Mouse (Mus musculus) megakaryocyte, embryonic 14.5 days (primary cell): ENCODE data around the gene Zswim4.

Source experiments
- FLI1 ChIP-seq: IDR thresholded peaks from 2 replicates; pipeline ENCODE4 v1.6.1; 2012; ENCODE audit warnings: low read length, inconsistent platforms, mixed read lengths
- GATA1 ChIP-seq: IDR thresholded peaks from 3 replicates; pipeline ENCODE4 v1.6.1; 2012; ENCODE audit warnings: mixed read lengths, low read length, inconsistent platforms, borderline replicate concordance

DNA sequence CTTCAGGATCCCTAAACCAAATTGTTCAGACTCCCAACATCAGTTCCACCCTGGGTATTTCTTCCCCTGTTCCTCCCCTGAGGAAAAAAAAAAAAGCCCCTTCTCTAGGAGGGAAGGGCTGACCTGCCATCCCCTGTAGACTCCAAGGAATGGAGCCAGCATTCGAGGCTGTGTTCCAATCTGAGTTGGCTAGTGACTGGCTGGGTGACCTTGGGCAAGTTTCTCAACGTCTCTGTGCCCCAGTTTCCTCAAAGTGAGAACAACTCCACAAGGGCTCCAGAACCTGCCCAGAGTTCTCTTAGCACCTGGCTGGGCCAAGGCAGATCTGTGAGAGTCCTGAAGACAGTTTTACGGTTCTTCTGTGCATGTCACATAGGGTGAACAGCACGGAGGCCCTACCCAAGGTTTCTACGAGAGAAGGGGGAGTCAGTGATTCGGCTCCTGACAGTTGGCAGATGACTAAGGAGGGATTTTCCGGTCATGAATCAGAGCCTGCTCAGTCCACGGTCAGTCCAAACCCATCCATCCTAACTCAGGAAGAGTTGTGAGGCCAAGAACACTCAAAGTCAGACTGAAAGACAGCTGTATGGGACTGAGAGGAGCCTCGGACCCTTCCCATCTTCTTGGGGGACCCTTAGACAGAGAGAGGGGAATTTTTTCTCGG, 977 bp downstream of the Zswim4 start:
- TF ChIP-seq GATA1 (no peak), FLI1 (no peak)
